Mouse (Mus musculus) hindbrain, embryonic 13.5 days (tissue): Measurements from ENCODE around the gene Gm4767. TPM values are rescaled to one million over a fixed set of nuclear protein-coding genes. Genes with fewer than 3 reads are reported as not detected.
"Not testable (repeated sequence)": the region's sequence is repeated elsewhere in the genome, so short reads cannot be mapped to it uniquely, and the experiment has no call there.

Experiments used
- ATAC-seq: fragments of 200-750 bp; cut with Nextera tagmentation; 2 replicates; pipeline ENCODE4 v1.8.0; 2017; ENCODE audit warnings: moderate TSS enrichment; ENCODE audit not compliant: low FRiP score
- H3K27ac ChIP-seq: fragments of 300-500 bp; sonication (generic); 2 replicates; pipeline ENCODE4 v1.5.1; 2015; ENCODE audit warnings: inconsistent platforms, mild to moderate bottlenecking, moderate library complexity
- H3K27me3 ChIP-seq: fragments of 300-500 bp; sonication (generic); 2 replicates; pipeline ENCODE4 v1.6.1; 2015; ENCODE audit warnings: mild to moderate bottlenecking, inconsistent platforms
- H3K36me3 ChIP-seq: fragments of 300-500 bp; sonication (generic); 2 replicates; pipeline ENCODE4 v1.6.1; 2015; ENCODE audit warnings: mild to moderate bottlenecking, inconsistent platforms
- H3K4me1 ChIP-seq: fragments of 300-500 bp; sonication (generic); replicated peaks from 2 replicates; pipeline ENCODE4 v1.6.1; 2015; ENCODE audit warnings: inconsistent platforms
- H3K4me2 ChIP-seq: fragments of 300-500 bp; sonication (generic); 2 replicates; pipeline ENCODE4 v1.6.1; 2015; ENCODE audit warnings: inconsistent platforms, mild to moderate bottlenecking, moderate library complexity
- H3K4me3 ChIP-seq: fragments of 300-500 bp; sonication (generic); 2 replicates; pipeline ENCODE4 v1.5.1; 2015; ENCODE audit warnings: mild to moderate bottlenecking, inconsistent platforms
- H3K9ac ChIP-seq: fragments of 300-500 bp; sonication (generic); 2 replicates; pipeline ENCODE4 v1.6.1; 2015; ENCODE audit warnings: mild to moderate bottlenecking, inconsistent platforms
- H3K9me3 ChIP-seq: fragments of 300-500 bp; sonication (generic); 2 replicates; pipeline ENCODE4 v1.6.1; 2016; ENCODE audit warnings: inconsistent platforms
- WGBS: fragments of 180-500 bp; shearing (Covaris S2); methylation state at CpG from one replicate; pipeline ENCODE4 v1.1.7; 2015; 5-methylcytosine and 5-hydroxymethylcytosine counted together
- polyA plus RNA-seq: library from polyadenylated mRNA; unstranded; fragments of >200 nt; fragmentation: Nextera tagmentation; extraction: Ambion mirVana; gene quantifications from 2 replicates; pipeline ENCODE4 v1.2.1, GENCODE M21; 2015

Gene Gm4767
- polyA plus RNA-seq: 2.6 and 3.4 TPM in 2 replicates

- not testable (repeated sequence) for H3K4me3 ChIP-seq
- 23% methylated on average over 12 of the region's 20 CpGs for WGBS
Observed at GRCm38 (mm10) chr10:81811899-81812298, at the start of gene Gm4767. Gm4767 (plus strand) TSS chr10:81812186.

GRCm38 (mm10) chr10:81770506-81771403 is 41.2 kb upstream of the Gm4767 start, which contains the start of gene Gm3055:
Gm3055 (minus strand) TSS chr10:81771161.
- not testable (repeated sequence) for H3K4me3 ChIP-seq, H3K9me3 ChIP-seq, H3K4me2 ChIP-seq, H3K27me3 ChIP-seq, H3K9ac ChIP-seq, H3K4me1 ChIP-seq, H3K36me3 ChIP-seq, H3K27ac ChIP-seq
- peak; percentile 98 for ATAC-seq
- WGBS: no CpG with 5 or more reads among the region's 43 CpGs

More at GRCm38 (mm10) chr10:81811899-81812298, at the start of gene Gm4767:
- not testable (repeated sequence) for H3K9ac ChIP-seq, H3K4me1 ChIP-seq, H3K27me3 ChIP-seq, H3K27ac ChIP-seq, ATAC-seq, H3K9me3 ChIP-seq, H3K36me3 ChIP-seq
- H3K4me2 ChIP-seq: 0 out of 2 replicates have a peak within 1 kb of the TSS, but pooled peaks have one; percentile 25

- ATAC-seq: peak; percentile 69
- not testable (repeated sequence) for H3K27ac ChIP-seq, H3K4me1 ChIP-seq, H3K9ac ChIP-seq, H3K27me3 ChIP-seq, H3K4me3 ChIP-seq, H3K9me3 ChIP-seq, H3K36me3 ChIP-seq, H3K4me2 ChIP-seq
- no CpG with 5 or more reads among the region's 3 CpGs for WGBS
Observed at GRCm38 (mm10) chr10:81771404-81771777, 40.6 kb upstream of the Gm4767 start.

- H3K9ac ChIP-seq, H3K4me2 ChIP-seq, H3K4me3 ChIP-seq, H3K27me3 ChIP-seq, H3K4me1 ChIP-seq, ATAC-seq, H3K36me3 ChIP-seq, H3K27ac ChIP-seq, H3K9me3 ChIP-seq: not testable (repeated sequence)
- no CpG with 5 or more reads among the region's 18 CpGs for WGBS
Observed at GRCm38 (mm10) chr10:81846219-81846618, 34.2 kb downstream of the Gm4767 start.

- not testable (repeated sequence) for H3K9ac ChIP-seq, H3K4me3 ChIP-seq, H3K27me3 ChIP-seq, H3K36me3 ChIP-seq, H3K9me3 ChIP-seq, H3K27ac ChIP-seq, H3K4me1 ChIP-seq, H3K4me2 ChIP-seq
- ATAC-seq: peak; percentile 100
- WGBS: 18% methylated on average over 5 of the region's 49 CpGs
Observed at GRCm38 (mm10) chr10:81863409-81864407, 51.7 kb downstream of the Gm4767 start, which contains the start of gene Gm32687. Gm32687 (plus strand) TSS chr10:81863934.

Other genes starting within 250 kb of the Gm4767 start
- gene Tle2, start 237.6 kb upstream of the Gm4767 start, polyA plus RNA-seq: 27.7 and 28.9 TPM in 2 replicates
- 3.0 and 4.2 TPM in 2 replicates for gene Tle6, start 211.1 kb upstream of the Gm4767 start, polyA plus RNA-seq
- 1.8 and 2.7 TPM in 2 replicates for gene BC025920, start 205.9 kb upstream of the Gm4767 start, polyA plus RNA-seq
- gene Sirt6, start 184.4 kb upstream of the Gm4767 start, polyA plus RNA-seq: 57.7 and 63.8 TPM in 2 replicates
- gene Ankrd24, start 183.6 kb upstream of the Gm4767 start, polyA plus RNA-seq: 11.7 and 13.5 TPM in 2 replicates
- 6.2 and 6.4 TPM in 2 replicates for gene Gm10778, start 163.1 kb upstream of the Gm4767 start, polyA plus RNA-seq
- gene Zfp433, start 107.4 kb upstream of the Gm4767 start, polyA plus RNA-seq: 17.5 and 18.3 TPM in 2 replicates
- gene Gm3055, start 41.0 kb upstream of the Gm4767 start, polyA plus RNA-seq: 16.6 and 16.7 TPM in 2 replicates
- gene Gm32687, start 51.7 kb downstream of the Gm4767 start, polyA plus RNA-seq: 13.7 and 14.8 TPM in 2 replicates
- gene Zfp781, start 118.3 kb downstream of the Gm4767 start, polyA plus RNA-seq: 4.9 and 8.2 TPM in 2 replicates
- gene Zfp873, start 235.9 kb downstream of the Gm4767 start, polyA plus RNA-seq: 13.9 and 14.4 TPM in 2 replicates